Mouse (Mus musculus) frontal cortex, adult 2 months (tissue): Measurements from ENCODE around the gene Gabbr1. TPM values are rescaled to one million over a fixed set of nuclear protein-coding genes. Genes with fewer than 3 reads are reported as not detected.

Source experiments
- DNase-seq, 2 experiments: peaks; one replicate each; pipeline ENCODE4 v3.0.0; 2022; ENCODE audit warnings: low spot score in 1 of 2; ENCODE audit errors: extremely low spot score in 1 of 2
- polyA plus RNA-seq: library from polyadenylated mRNA; depleted of rRNA; stranded (reverse); fragments of >200 nt; gene quantifications from 2 replicates; pipeline ENCODE4 v1.2.3, GENCODE M21; 2012; rRNA removed

The Gabbr1 gene
- polyA plus RNA-seq, 1 experiment, result 430 TPM

DNA sequence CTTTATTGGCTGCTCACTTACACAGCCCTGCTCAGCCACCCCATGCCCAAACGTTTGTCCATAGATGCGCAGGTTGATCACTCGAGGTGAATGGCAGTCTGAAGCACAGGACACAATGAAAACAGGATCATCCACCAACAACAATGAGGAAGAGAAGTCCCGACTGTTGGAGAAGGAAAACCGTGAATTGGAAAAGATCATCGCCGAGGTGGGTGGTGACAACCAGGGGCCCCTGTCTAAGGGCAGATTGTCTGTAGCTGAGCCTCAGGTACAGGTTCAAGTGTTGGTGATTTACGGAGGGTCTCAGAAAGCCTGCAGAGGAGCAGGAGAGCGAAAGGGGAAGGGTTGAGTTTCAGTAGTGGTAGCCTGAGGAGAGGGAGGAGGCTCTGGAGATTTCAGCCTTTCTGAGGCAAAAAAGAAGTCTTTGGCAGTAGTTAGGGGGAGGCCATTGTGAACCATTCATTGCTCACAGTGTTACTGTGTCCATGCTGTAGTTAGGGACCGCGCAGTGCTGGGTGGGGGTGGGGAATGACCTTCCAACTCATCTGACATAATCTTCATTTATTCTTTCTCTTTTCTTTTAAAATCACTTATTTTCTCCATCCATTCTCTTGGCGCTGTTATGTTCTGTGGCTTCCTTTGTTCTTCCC lies 26.4 kb downstream of the Gabbr1 start:
- DNase-seq, result peak in 1 of 2 experiments; percentile 11

DNA sequence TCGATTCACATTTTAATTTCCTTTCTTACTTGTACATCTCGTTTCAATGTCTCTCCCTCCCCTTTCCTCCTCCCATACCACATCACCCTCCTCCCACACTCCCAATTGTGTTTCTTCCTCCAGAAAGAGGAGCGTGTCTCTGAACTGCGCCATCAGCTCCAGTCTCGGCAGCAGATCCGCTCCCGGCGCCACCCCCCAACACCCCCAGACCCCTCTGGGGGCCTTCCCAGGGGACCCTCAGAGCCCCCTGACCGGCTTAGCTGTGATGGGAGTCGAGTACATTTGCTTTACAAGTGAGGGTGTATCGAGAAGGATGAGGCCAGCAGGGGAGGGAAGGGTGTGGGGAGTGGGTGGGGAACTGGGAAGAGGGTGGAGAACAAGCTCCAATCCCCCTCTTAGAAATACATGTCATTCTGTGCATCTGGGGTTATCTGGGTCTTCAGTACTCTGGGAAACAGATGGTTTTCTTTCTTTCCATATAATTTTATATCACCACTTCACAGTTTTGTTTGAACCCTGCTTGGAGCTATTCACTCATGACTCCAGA lies 27.0 kb downstream of the Gabbr1 start:
- peak in 1 of 2 experiments; percentile 59 for DNase-seq

DNA sequence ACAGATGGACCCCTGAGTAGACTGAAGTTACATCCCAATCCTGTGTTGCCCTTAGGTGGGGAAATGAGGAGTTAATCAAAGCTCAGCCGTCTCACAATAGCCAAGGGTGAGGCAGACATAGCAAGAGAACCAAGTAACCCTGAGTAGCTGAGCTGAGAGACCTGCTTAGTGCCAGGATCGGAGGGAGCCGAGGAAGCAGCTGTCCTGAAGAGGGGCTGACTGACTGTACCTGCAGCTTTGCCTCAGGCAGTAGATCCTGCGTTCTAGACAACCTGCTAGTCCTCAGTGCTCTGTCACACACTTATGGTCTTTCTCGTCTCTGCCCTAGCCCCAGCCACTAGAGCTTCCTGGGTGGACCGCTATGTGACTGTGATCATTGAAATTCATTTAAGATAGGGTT lies 29.4 kb downstream of the Gabbr1 start:
- DNase-seq, result peak in 1 of 2 experiments; percentile 1

- peak in 1 of 2 experiments; percentile 13 for DNase-seq
These were observed 30.0 kb downstream of the Gabbr1 start for GRCm38 (mm10) chr17:37075766-37076165.

- DNase-seq, result peak in 1 of 2 experiments; percentile 9
These were observed 32.4 kb downstream of the Gabbr1 start for GRCm38 (mm10) chr17:37078193-37078592.

GRCm38 (mm10) chr17:37078990-37079389 lies 33.2 kb downstream of the Gabbr1 start:
- DNase-seq, result no peak

GRCm38 (mm10) chr17:37080119-37080518 lies 34.4 kb downstream of the Gabbr1 start:
- DNase-seq, result no peak

DNA sequence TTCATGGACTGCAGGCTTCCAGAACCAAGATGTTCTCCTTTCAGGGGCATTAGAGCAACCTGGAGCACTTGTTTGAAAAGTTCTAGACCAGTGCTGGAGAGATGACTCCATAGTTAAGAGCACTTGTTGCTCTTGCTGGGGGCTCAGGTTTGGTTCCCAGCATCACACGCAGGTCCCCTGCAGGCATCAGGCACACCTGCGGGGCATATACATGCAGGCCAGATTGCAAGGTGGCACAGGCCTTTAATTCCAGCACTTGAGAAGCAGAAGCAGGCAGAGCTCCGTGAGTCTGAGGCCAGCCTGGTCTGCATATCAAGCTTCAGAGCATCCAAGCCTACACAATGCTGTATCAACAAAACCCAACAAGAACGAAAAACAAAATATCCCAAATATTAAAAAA lies 35.9 kb downstream of the Gabbr1 start:
- DNase-seq, result no peak

- DNase-seq, result peak in 1 of 2 experiments; percentile 77
These were observed 37.6 kb downstream of the Gabbr1 start for GRCm38 (mm10) chr17:37083327-37083726.

DNA sequence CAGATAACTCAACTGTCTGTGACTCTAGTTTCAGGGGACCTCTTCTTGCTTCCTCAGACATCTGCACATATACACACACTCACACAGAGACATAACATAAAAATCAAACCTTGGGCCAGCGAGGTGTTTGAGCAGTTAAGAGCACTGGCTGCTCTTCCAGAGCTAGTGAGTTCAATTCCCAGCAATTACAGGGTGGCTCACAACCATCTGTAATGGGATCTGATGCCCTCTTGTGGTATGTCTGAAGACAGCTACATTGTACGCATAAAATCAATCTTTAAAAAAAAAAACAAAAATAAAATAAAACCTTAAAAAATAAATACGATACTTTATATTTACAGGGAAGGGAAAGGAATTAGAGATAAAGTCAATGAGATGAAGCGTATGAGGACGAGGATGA lies 38.9 kb downstream of the Gabbr1 start:
- DNase-seq, result no peak

GRCm38 (mm10) chr17:37085545-37085944 lies 39.8 kb downstream of the Gabbr1 start:
- DNase-seq, result peak in 1 of 2 experiments; percentile 2

DNA sequence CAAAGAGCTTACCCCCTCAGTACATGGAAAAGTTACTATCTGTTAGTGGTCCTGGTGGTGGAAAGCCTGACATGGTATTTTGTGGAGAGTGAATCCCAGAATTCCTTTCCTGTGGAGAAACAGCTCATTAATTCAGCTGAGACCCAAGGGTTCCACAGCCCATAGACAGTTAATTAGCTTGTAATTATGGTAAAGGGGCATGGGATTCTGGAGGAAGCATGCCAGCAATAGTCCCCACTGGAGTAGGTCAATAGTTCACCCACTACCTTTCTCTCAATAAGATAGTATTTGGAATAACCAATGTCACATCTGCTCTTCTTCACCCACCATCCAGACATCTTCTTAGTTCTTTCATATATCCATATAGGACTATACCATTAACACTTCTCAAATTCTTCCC lies 42.6 kb downstream of the Gabbr1 start, which contains the start of gene Olfr90:
Gene Olfr90, minus strand, starts transcription at position 101 of the 400 bp plus-strand sequence.
- DNase-seq, result no peak

GRCm38 (mm10) chr17:37092198-37092597 lies 46.4 kb downstream of the Gabbr1 start:
- no peak for DNase-seq

DNA sequence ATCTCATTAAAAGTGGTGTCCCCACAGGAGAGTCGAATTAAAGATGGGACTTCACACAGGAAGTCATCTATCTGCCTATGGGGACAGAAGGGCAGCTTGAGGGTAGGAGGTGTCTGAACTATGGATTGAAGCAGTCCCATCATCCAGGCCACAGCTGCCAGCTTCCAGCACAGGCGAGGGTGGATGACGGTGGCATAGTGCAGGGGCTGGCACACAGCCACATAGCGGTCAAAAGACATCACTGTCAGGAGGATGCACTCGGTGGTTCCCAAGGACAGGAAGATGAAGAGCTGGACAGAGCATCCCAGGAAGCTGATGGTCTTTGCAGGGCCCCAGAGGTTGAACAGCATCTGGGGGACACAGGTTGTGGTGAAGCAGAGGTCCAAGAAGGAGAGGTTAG lies 47.5 kb downstream of the Gabbr1 start:
- DNase-seq, result no peak

GRCm38 (mm10) chr17:37098178-37098577 lies 52.4 kb downstream of the Gabbr1 start, which contains the start of gene Olfr91:
Gene Olfr91, minus strand, starts transcription at chr17:37098278.
- DNase-seq, result no peak

DNA sequence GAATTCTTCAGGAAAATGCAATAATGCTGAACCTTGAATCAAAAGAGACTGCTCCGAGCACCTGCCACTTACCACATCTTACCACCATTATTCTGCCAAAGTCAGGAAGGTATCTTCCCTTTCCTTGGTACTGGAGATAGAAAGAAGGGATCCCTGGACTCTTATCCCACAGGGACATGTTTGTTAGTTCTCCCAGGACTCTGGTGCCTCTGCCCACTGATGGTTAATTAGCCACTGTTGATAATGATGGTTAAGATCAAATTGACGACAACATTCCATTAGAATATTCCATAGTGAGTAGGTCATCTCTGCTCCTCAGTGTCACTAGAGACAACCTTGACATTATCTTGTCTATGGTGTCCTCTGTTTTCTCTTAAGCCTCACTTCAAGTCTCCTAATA lies 74.2 kb downstream of the Gabbr1 start, which contains the start of gene Olfr92:
Gene Olfr92, minus strand, starts transcription at position 101 of the 400 bp plus-strand sequence.
- no peak for DNase-seq

Other genes starting within 250 kb of the Gabbr1 start
- not detected in 2 replicates for gene H2-M10.6, start 233.8 kb upstream of the Gabbr1 start, polyA plus RNA-seq
- 20.8 and 21.9 TPM in 2 replicates for gene Trim26, start 208.8 kb upstream of the Gabbr1 start, polyA plus RNA-seq
- gene Trim15, start 178.8 kb upstream of the Gabbr1 start, polyA plus RNA-seq, result 0.04 and 0.08 TPM in 2 replicates
- gene Trim10, start 176.4 kb upstream of the Gabbr1 start, polyA plus RNA-seq, result 0.06 and 0.08 TPM in 2 replicates
- 0.22 and 0.29 TPM in 2 replicates for gene Trim40, start 155.8 kb upstream of the Gabbr1 start, polyA plus RNA-seq
- not detected in 2 replicates for gene Trim31, start 147.8 kb upstream of the Gabbr1 start, polyA plus RNA-seq
- 4.0 and 5.1 TPM in 2 replicates for gene Rnf39, start 103.0 kb upstream of the Gabbr1 start, polyA plus RNA-seq
- 186 and 189 TPM in 2 replicates for gene Ppp1r11, start 94.2 kb upstream of the Gabbr1 start, polyA plus RNA-seq
- gene Znrd1, start 87.4 kb upstream of the Gabbr1 start, polyA plus RNA-seq, result 36.4 and 42.2 TPM in 2 replicates
- gene Znrd1as, start 87.4 kb upstream of the Gabbr1 start, polyA plus RNA-seq, result 6.0 and 6.9 TPM in 2 replicates
- gene 2410137M14Rik, start 64.7 kb upstream of the Gabbr1 start, polyA plus RNA-seq, result 0.42 and 1.1 TPM in 2 replicates
- 2.8 and 3.3 TPM in 2 replicates for gene H2-M5, start 56.4 kb upstream of the Gabbr1 start, polyA plus RNA-seq
- gene Zfp57, start 44.8 kb upstream of the Gabbr1 start, polyA plus RNA-seq, result 30.3 and 40.6 TPM in 2 replicates
- gene Mog, start 22.6 kb upstream of the Gabbr1 start, polyA plus RNA-seq, result 43.8 and 54.7 TPM in 2 replicates
- 0.04 TPM in 1 of 2 replicates, not detected in the other for gene Olfr90, start 42.5 kb downstream of the Gabbr1 start, polyA plus RNA-seq
- gene Olfr91, start 52.3 kb downstream of the Gabbr1 start, polyA plus RNA-seq, result not detected in 2 replicates
- not detected in 2 replicates for gene Olfr92, start 74.1 kb downstream of the Gabbr1 start, polyA plus RNA-seq
- gene Olfr93, start 115.5 kb downstream of the Gabbr1 start, polyA plus RNA-seq, result not detected in 2 replicates
- gene Ubd, start 147.9 kb downstream of the Gabbr1 start, polyA plus RNA-seq, result not detected in 2 replicates
- gene Olfr94, start 155.0 kb downstream of the Gabbr1 start, polyA plus RNA-seq, result not detected in 2 replicates
- not detected in 2 replicates for gene Olfr95, start 167.2 kb downstream of the Gabbr1 start, polyA plus RNA-seq
- not detected in 2 replicates for gene Olfr96, start 174.2 kb downstream of the Gabbr1 start, polyA plus RNA-seq
- not detected in 2 replicates for gene Olfr97, start 191.4 kb downstream of the Gabbr1 start, polyA plus RNA-seq
- not detected in 2 replicates for gene Olfr98, start 217.8 kb downstream of the Gabbr1 start, polyA plus RNA-seq
- gene H2-M3, start 224.3 kb downstream of the Gabbr1 start, polyA plus RNA-seq, result 2.4 and 3.0 TPM in 2 replicates
- 0.08 TPM in 1 of 2 replicates, not detected in the other for gene Olfr99, start 237.5 kb downstream of the Gabbr1 start, polyA plus RNA-seq